Mouse (Mus musculus) 416B (cell line): ENCODE measurements at regions not wholly inside any gene's neighbourhood (a gene's known extent, or its start where the extent isn't known, plus 50 kb on each side); places are given as distances from the start of the nearest gene placed in this dataset.

ENCODE experiments used
- DNase-seq: peaks from one replicate; pipeline ENCODE4 v3.0.0; 2011; ENCODE audit warnings: low read depth

DNA sequence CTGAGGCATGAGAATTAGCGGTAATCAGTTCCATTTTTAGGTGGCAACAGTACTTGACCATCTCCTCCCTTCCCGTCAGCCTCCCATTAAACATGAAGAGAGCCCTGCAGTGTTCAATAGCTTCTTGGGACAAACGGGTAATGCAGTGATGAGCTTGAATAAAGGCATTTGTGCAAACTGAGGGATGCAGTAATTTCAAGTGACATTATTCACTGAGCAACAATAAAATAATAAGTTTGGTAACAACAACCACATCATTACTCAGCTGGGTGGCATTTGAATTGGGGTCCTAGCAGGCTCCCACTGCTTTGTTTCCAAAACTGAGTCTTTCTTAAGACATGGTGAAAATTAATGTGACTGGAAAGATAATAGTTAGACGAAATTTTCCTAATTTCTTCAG lies 315.2 kb upstream of the C030005K15Rik start:
- DNase-seq: no peak

DNA sequence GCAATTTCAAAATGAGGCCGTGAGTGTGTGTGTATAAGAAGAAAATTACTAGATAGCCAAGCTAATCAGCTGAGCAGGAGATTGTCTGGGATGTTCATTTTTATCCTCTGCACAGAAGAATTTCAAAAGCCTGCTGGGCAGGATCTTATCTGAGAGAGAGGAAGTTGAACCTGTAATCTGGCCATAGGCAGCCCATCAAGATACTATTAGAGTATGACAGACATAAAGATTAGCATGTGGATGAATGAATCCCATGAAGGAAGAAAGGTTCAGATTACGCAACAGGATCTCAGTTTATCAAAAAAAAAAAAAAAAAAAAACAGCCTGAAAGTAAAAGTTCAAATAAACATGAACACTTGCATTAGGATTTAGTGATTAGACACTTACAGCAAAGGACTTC lies 317.3 kb upstream of the C030005K15Rik start:
- no peak for DNase-seq

DNA sequence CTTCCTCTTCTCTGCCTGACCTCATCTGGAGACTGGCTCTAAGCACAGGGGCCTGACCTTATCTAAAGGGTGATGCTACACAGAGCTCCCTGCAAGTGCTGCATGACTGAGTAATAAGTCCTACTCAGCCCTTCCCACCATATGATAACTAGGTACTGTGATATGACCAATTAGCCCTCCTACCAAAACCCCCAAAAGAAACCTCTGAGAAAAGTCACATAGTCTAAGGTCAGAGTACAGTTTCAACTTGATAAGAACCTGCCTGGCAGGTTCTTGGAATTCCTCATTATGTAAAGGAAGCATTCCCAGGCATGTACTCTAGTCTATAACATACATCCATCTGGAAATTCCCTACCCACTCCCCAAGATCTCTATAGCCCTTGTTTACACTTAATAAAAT lies 318.0 kb upstream of the C030005K15Rik start:
- no peak for DNase-seq

DNA sequence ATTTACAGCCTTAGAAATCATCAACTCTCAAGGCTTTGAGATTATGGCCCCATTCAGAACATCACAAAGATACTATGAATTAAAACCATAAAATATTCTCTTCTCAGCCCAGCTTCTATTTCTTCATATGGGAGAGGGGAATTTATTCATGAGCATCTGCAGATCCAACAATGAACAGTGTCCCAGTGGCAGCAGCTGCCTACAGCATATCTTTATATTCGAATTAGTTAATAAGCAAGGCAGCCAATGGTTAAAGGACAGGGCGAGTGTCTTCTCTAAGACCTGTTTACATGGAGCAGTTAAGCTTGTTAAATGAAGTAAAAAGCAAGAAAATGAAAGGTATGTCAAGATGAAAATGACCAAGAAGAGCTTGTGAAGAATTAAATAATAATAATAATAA lies 346.9 kb upstream of the C030005K15Rik start:
- DNase-seq: no peak

DNA sequence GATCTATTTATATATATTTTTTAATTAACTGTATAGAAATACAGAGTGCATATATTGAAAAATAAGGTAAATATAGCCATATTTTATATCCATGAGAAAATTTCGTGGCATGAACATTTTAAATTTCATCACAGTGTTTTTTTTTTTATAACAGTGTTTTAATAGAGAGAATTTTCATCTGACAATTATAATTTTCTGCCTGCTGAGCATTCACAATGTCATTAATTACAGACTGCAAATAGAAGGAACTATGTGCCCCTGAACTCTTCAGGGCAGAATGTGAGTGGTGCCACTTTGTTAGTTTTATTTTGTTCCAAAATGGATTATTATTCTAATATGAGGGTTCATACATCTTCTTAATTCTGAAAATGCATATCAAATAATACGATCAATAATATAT lies 358.3 kb upstream of the C030005K15Rik start:
- no peak for DNase-seq

DNA sequence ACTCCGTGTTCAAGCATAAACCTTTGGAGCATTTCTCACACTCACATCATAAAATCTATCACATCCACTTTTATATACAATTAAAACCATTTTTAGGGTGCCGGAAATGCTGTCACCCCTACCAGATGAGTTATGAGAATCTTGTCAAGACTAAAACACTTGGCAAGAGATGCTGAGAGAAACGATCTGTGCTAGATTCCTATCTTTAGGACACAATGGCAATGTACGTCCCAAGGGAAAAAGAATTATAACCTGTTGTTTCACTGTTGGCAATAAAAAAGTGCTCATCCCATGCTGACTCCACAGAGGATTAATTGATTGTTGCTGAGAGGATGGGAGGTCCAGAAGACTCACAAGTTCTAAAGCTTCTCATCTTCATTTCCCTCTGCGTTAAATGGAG lies 389.7 kb upstream of the C030005K15Rik start:
- no peak for DNase-seq

DNA sequence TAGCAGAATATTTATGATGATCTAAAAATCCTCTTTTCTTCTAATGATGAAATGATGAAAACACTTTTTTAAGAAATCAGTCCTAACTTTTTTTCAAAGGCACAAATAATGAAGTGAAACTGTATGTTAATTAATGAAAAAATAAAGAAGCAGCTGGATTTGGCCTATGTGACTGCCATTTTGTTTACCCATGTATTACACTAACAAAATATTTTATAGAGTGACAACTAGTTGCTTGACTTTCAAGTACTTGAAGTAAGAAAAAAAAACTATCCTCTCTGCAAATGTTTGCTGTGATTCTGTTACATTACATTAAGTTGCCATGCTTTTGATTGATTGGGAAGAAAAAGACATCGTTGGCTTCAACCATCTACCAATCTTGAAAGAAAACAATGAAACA lies 399.2 kb upstream of the C030005K15Rik start:
- no peak for DNase-seq

DNA sequence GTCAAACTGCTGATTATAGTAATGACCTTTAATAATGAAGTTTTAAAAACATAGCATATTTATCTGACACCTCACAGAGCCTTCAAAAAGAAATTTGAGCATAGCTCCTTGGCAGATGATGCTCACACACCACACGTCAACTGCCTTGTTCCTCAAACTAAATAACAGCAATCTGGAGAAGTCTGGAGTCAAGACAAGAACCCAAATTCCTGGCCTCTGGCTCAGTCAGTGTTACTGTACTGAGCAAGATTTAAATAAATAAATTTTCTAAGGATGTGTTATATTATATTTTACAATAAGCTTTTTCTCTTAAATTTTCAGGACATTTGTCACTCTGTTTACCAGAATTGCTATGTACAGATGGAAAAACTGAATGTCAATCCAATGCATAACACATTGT lies 408.5 kb upstream of the C030005K15Rik start:
- no peak for DNase-seq

DNA sequence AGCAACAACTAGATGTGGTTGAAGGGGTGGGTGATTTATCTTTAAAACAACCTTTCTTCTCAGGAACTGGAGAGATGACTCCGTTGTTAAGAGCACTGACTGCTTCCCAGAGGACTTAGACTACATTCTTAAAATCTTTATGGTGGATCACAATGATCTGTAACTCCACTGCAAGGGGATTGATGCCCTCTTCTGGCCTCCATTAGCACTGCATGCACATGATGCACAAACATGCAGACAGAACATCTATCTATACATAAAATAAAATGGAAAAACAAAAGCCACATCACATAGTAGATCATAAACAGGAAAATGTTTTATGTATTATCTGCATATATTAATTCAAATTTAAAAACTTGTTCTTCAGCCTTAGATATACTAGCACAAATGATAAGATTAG lies 419.2 kb upstream of the C030005K15Rik start:
- peak; percentile 1 for DNase-seq

DNA sequence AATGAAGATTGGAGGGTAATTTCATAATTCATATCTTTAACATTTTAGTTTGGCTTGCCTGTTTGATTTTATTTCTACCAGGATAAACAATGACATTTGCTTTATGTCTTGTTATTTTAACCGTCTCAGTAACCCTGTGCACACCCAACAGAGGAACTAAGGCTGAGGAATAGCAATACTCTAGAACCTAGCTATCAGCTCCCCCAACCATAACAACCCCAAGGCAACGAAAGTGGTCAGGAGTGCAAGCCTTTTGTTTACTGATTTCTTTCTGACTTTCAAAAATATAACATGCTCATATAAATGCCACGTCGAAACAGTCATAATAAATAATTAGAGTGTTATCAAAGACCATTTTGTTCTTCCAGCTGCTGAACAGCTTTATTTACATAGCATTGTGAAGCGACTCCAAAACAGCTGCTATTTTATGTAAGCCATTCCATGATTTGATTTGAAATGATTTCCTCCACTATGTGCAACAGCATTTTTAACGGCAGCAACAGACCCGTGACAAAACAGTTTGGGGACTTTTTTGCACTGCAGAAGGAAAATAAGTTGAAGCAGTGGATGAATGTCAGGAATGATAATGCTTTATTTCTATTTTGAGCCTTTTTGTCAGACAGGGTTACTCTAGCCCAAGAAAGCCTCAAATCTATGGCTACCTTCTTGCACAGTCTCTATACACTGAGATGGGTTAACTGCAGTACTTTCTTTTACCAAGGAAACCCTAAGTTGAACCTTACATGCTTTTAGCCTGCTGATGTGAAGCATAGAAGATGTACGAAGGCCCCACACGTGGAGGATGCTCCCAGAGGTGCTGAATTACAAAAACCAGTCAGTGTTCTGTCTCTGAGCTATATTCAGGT lies 420.7 kb upstream of the C030005K15Rik start:
- no peak for DNase-seq

DNA sequence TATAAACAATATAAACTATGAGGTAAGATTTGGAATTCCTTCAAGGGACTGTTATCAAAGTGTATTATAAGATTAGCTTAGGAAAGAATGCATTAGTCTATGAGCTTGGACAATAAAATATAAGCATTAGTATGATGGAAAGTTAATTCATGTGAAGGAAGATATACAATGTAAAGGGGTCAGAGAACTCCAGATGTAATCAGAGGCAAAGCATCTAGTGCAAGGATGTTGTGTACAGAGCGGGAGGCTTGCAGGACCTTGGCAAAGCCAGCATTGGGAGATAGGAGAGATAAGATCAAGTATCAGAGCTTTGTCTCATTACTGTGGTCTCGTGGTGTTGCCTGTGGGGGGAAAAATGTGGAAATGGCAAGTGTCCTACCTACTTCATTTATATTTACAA lies 429.4 kb upstream of the C030005K15Rik start:
- DNase-seq: no peak

DNA sequence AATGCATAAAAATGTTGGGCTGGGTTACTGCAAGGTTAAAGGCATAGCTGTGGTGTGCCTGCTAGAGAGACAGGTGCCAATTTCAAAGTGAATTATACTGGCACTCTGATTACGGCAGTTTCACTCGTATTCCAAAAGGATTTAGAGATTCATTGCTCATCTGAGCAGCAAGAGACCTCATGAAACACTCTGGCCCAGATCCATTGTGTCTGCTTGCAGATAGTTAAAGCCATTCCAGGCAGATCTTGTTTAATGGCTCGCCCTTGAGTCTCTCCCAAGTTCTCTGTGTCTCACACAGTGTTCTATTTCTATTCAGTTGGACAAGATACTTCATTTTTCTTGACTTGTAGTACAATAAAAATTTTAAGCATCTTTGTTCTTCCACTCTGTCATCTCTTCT lies 459.1 kb upstream of the C030005K15Rik start:
- no peak for DNase-seq

DNA sequence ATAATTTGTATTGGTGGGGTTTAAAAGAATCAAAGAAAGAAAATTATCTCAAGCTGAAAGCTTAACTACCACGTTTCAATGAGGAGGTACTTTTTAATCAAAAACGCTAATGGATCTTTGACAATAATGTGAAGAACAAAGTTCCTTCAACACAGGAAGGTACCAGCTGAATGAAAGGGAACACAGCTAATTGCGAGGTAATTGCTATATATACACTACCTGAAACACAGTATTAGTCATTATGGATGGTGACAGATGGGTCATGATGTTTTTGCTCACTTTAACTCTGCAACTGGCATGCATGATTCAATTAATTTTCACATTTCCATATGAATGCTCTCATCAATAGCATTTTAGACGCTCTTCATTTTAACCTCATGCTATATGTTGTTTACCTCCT lies 470.3 kb upstream of the C030005K15Rik start:
- no peak for DNase-seq

DNA sequence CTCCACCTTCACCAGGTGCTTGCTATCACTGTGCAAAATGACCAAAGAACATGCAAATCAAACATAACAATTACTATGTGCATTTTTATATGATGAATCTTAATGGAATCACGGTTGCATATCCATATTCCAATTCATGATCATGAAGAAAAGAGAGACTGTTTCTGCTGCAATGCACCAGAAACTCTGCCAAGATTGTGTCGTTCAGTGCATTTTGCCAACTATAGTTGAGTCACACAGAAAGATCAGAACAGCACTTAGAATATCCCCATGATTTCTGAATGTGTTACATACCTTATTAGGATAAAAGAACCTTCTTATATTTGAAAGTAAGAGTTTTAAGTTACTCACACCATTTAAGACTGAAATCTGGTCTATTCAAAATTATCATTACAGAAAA lies 483.7 kb upstream of the C030005K15Rik start:
- DNase-seq: no peak

DNA sequence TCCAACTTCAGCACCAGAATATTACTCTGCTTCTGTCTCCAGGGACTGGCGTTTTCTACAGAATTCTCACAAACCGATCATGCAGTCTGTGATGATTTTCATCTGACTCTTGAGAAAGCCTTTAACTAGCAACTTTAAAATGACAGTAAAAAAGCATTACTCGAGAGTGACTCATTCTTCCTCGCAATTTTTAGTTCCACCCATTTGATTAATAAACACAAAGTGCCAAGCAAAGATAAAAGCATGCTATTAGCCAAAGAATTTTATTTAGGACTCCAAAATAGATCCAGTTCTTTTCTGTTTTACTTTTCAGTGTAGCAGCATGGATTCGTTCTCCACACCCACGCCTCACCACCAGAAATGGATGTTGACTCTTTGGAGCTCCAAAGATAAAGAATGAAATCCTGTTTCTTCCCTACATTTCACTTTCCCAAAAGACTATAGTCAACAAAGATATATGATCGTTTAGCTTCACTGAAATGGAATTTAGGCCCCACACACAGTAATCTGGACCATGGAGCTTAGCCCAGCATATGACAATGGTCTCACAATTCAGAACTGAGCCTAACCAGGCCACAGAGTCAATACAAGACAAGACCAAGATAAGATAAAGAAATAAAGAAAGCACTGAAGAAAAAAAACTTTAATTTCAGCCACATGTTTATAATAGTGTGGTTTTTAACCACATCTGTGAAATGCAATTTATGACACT lies 486.5 kb upstream of the C030005K15Rik start:
- DNase-seq: no peak

DNA sequence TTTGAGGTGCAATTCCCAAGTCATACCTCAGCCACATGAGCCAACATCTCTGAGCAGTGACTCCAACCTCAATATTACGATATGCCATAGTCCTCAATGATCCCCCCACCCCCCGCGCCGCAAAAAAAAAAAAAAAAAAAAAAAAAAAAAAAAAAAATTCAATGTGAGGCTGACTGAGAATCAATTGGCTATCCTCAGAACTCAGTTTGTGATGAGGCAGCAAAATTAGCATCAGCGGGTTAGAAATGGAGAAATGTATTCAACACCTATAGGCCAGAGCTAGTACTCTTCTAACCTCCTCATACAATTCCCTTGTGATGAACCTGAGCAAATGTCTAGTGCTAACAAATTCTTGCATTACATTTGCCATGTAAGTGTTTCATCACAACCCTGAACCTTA lies 504.5 kb upstream of the C030005K15Rik start:
- DNase-seq: no peak

DNA sequence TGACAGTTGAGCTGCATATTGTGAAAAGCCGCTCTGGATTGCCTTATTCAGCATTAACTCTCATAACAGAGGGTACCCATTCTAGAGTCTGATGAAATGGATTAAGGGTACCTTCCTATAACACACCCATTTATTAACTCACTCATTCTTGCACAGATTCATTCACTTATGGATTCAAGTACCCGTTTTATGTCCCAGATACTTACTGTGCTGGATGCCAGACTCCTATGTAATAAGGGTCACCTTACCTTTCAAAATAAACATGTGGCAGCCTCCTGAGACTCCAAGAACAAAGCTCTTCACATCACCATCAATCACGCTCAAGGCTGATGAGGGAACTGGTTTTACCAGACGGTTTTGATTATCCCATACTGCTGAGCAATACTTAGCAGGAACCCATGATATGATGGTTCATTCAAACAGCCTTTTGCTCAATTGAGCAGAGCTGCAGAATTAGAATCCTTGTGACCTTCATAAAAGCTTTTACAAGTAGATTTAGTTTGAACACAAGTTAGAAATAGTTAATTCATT lies 505.2 kb upstream of the C030005K15Rik start:
- DNase-seq: no peak

DNA sequence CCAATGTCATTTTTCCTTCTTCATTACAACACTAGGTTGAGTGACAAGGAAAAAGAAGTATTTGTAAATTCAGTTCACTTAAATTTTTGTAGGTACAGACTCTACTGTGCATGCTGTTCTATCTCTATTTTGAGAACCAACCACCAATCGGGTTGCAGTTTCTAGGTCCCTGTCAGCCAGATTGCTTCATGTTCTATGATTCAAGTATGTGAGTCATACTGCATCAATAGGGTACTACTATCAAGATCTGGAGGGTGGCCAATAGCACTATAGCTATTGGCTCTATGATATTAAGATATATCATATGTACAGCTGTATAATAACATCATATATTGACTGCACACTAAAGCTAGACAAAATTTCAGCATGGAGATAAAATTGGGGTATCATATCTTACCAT lies 521.8 kb upstream of the C030005K15Rik start:
- DNase-seq: peak; percentile 3

DNA sequence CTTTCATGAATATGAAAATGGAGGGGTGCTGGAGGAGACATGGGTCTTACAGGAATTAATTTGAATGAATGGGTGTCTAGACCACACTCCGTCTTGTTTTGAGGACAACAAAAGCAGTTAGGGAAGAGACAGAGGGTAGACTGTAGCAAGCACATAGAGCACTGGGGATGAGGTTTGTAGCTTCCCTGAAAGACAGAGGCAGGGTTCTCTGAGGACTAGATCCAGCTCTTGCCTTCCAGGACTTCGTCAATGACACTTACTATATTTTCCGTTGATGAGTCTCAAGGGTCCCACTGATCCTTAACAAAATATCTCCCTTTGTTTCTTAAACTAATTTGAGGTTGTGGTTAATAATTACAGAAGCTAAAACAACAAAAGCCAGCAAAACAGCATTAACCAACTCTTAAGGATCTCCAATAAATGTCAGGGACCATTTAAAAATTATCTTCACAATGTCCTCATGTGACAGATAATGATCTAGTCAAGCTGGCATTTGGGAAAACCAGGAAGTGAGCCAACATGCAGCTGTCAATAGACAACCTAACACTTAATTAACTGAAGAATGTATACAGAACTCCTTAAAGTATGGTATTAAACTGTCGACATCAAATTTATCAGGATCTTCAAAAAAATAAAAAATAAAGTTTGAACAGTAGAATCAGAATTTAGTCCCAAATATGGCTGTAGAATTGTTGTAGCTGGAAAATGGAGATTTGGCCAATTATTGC lies 531.6 kb upstream of the C030005K15Rik start:
- no peak for DNase-seq

DNA sequence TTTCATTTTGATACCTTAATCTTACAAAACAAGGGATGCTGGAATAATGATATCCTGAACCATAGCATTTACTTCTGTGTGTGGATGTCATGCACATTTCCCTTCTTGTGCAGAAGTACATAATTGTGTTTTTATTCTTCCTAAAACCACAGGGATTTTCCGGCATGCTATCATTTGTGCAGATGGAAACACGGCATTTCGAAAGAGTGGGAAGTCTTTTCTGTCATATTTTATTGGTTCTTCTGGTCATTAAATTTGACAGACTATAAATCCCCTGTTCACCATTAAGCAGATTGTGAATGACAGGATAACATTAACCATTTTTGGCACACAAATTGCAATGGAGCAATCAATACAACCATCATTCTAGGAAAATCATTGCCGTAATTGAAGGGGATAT lies 532.7 kb upstream of the C030005K15Rik start:
- DNase-seq: no peak

DNA sequence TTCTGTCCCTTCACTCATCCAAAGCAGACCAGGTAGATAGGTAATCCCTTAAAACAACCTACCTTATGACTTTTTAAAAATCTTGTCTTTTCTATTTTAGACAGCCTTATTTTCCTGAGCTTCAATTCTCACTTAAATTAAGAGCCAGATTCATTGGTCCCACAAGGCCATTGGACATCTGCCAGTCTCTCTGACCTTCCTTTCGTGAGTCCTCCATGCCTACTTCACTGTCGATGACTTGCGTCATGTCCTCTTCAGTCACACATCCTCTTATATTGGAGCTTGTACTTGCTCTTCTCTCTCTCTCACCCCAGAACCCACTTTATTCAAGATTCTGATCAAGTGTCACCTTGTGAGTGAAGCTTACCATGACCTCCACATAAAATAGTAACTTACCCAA lies 542.0 kb upstream of the C030005K15Rik start:
- DNase-seq: no peak

DNA sequence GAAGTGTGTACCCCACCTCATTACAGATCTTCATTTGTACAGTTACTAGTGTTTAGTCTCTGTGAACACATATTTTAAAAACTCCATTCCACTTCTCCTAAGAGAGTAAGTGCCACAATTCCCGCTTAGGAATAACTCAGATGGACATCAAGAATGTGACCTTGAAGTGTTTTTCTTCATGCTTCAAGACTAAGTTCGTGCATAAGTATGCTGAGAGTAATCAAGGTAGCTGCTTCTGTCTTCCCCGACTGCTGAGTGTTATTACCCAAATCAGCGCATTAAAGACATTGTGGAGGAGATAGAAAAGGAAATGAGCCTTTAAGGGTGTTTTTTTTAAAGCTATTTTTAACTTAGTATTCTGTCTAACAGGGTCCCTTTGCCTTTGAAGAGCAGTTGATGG lies 565.1 kb upstream of the C030005K15Rik start:
- no peak for DNase-seq

DNA sequence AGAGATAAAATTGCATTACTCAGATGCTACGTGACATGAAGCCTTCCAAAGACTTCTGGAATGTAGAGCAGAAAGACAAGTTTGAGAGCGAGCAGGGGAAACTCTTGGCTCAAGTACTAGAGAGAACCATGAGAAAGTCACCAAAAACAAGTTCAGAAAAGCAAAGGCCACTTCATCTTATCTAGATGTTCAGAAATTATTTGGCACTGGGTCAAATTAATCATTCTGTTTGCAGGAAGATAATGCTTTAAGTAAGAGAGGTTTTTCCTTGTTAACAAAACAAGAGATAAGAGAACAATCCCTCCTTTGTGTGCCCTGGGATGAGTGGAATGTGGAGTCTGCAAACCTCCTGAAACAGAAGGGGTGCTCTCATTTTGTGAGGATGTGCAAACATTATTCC lies 565.6 kb upstream of the C030005K15Rik start:
- no peak for DNase-seq
